Comparison of ENCODE assay signal across 27 mouse cellular contexts in genomic region chr14:50823240-50823639, GRCm38 (mm10). TPM values are rescaled to one million over a fixed set of nuclear protein-coding genes. Genes with fewer than 3 reads are reported as not detected.
DNase-seq lines count a peak whose midpoint lies in the region; ATAC-seq and TF ChIP-seq lines count a peak whose summit lies in the region.
"Had no signal": no experiment of that assay in that cellular context is flagged by ENCODE, and none has a peak within 500 bp of the region (broad histone marks: within the 10 kb centered on the region; RNA-seq: fewer than 3 reads in every experiment).

No protein-coding gene starts in this region.

- TF ChIP-seq RAD21 in MEL (IDR thresholded peaks at IDR 0.05; ENCODE audit: low read depth, low read length), result peak; percentile 39

- intact Hi-C loops in gastrocnemius, adult 2 months (cut with DNase I), result loop anchor here (10.0 kb wide), 1 partner anchor 58 kb away; no protein-coding TSS in a partner anchor
- intact Hi-C loops in gastrocnemius, postnatal 36 days (cut with DNase I), result no loop called here

- ATAC-seq in lung, embryonic 14.5 days (ENCODE audit: insufficient read depth), result no peak
- ATAC-seq: midbrain, embryonic 16.5 days had no signal

- H3K27ac ChIP-seq in gastrocnemius, adult 2 months, result no peak overlapping the region
- no peak overlapping the region for H3K27ac ChIP-seq in lung, embryonic 14.5 days (ENCODE audit: low read depth)
- no peak overlapping the region for H3K27ac ChIP-seq in MEL (ENCODE audit: control insufficient read depth, low read depth, low read length)
- H3K27ac ChIP-seq: embryonic facial prominence, embryonic 13.5 days; heart, embryonic 10.5 days; hindbrain, embryonic 14.5 days; limb, embryonic 15.5 days; lung, embryonic 15.5 days had no signal

- TF ChIP-seq POLR2A in MEL (IDR thresholded peaks at IDR 0.05; ENCODE audit: control insufficient read depth in 1 of 2, insufficient read depth in 1 of 2, low read depth in 1 of 2, low read length in 2 of 2, poor library complexity in 1 of 2), result no peak

- H3K4me2 ChIP-seq in lung, embryonic 14.5 days, result no peak overlapping the region
- H3K4me2 ChIP-seq: embryonic facial prominence, embryonic 13.5 days; hindbrain, embryonic 14.5 days; limb, embryonic 15.5 days; lung, embryonic 15.5 days had no signal

- no peak overlapping the region for H3K9ac ChIP-seq in lung, embryonic 14.5 days
- no peak overlapping the region for H3K9ac ChIP-seq in MEL (ENCODE audit: control insufficient read depth, low read depth, low read length, poor library complexity, severe bottlenecking)
- H3K9ac ChIP-seq: embryonic facial prominence, embryonic 13.5 days; hindbrain, embryonic 14.5 days; limb, embryonic 15.5 days; lung, embryonic 15.5 days had no signal

- no peak for DNase-seq in gastrocnemius, adult 2 months
- no peak for DNase-seq in gastrocnemius, postnatal 36 days
- peak; percentile 6 for DNase-seq in lung, embryonic 14.5 days
- DNase-seq in lung, postnatal 4 days, result no peak
- DNase-seq in MEL (ENCODE audit: low read depth, low spot score), result peak; percentile 68
- peak; percentile 50 for DNase-seq in naive thymus-derived CD4-positive, alpha-beta T cell, adult 2 months (ENCODE audit: low read depth)
- no peak for DNase-seq in heart, postnatal 4 days
- no peak for DNase-seq in yolk sac, embryonic 10.5 days (ENCODE audit: low spot score)
- DNase-seq: adrenal gland, postnatal 10 days; cerebellum, adult 8-10 months; heart, postnatal 14 days; kidney, adult 11 months; kidney, postnatal 36 days; right cerebral cortex, adult 18-20 months; thymus, postnatal 25 days had no signal

- no peaks in the 10 kb centered on the region for H3K27me3 ChIP-seq in lung, embryonic 14.5 days (ENCODE audit: insufficient read depth, low read length)
- no peaks in the 10 kb centered on the region for H3K27me3 ChIP-seq in MEL (ENCODE audit: control insufficient read depth in 1 of 2, insufficient read depth in 2 of 2, low read length in 2 of 2)
- H3K27me3 ChIP-seq: embryonic facial prominence, embryonic 13.5 days; limb, embryonic 15.5 days; lung, embryonic 15.5 days had no signal

- H3K4me1 ChIP-seq in lung, embryonic 14.5 days (ENCODE audit: insufficient read depth), result no peaks in the 10 kb centered on the region
- peaks cover 2 to 7% of the 10 kb centered on the region in 2 experiments; a peak in 2 of 4 replicates for H3K4me1 ChIP-seq in MEL (ENCODE audit: control insufficient read depth in 1 of 2, insufficient read depth in 2 of 2, low read length in 2 of 2)
- H3K4me1 ChIP-seq: embryonic facial prominence, embryonic 13.5 days; heart, embryonic 10.5 days; limb, embryonic 15.5 days; lung, embryonic 15.5 days had no signal

- no peak overlapping the region for H3K4me3 ChIP-seq in gastrocnemius, adult 2 months
- no peak overlapping the region for H3K4me3 ChIP-seq in lung, embryonic 14.5 days (ENCODE audit: low read depth, low read length)
- H3K4me3 ChIP-seq in MEL (ENCODE audit: control insufficient read depth in 1 of 2, insufficient read depth in 1 of 2, low read depth in 2 of 2, low read length in 2 of 2), result no peak overlapping the region
- H3K4me3 ChIP-seq: embryonic facial prominence, embryonic 13.5 days; heart, embryonic 10.5 days; limb, embryonic 15.5 days; lung, embryonic 15.5 days had no signal

- no peaks in the 10 kb centered on the region for H3K79me2 ChIP-seq in MEL (ENCODE audit: control insufficient read depth, insufficient read depth, low read length, poor library complexity)

- H3K9me3 ChIP-seq in lung, embryonic 14.5 days (ENCODE audit: low read depth, low read length), result no peaks in the 10 kb centered on the region
- H3K9me3 ChIP-seq in MEL (replicated peaks; ENCODE audit: insufficient read depth, low read length), result no peaks in the 10 kb centered on the region
- H3K9me3 ChIP-seq: embryonic facial prominence, embryonic 13.5 days; heart, embryonic 10.5 days; limb, embryonic 15.5 days; lung, embryonic 15.5 days had no signal

- TF ChIP-seq CTCF in gastrocnemius, adult 2 months (IDR thresholded peaks at IDR 0.05), result peak; percentile 18; the same call in 1 of the 2 replicates
- TF ChIP-seq CTCF in lung, embryonic 14.5 days (IDR thresholded peaks at IDR 0.05; ENCODE audit: low read depth), result 0 out of 2 replicates have a peak, but pooled peaks have one; percentile 20
- peak; percentile 37 to 51 (median 46); a peak in 5 of 6 replicates for TF ChIP-seq CTCF in MEL (IDR thresholded peaks at IDR 0.05 in 2 of 3, conservative IDR thresholded peaks at IDR 0.05 in 1 of 3; ENCODE audit: control insufficient read depth in 1 of 3, insufficient read depth in 1 of 3, low read depth in 2 of 3, low read length in 3 of 3, poor library complexity in 1 of 3, severe bottlenecking in 1 of 3)

- 83% methylated on average over 2 of the region's 2 CpGs for WGBS in lung, embryonic 14.5 days

- TF ChIP-seq EP300 in MEL (IDR thresholded peaks at IDR 0.05; ENCODE audit: low read depth in 1 of 2, low read length in 2 of 2), result no peak

- H3K36me3 ChIP-seq in lung, embryonic 14.5 days (ENCODE audit: insufficient read depth), result peaks cover 55% of the 10 kb centered on the region
- H3K36me3 ChIP-seq in MEL (ENCODE audit: control insufficient read depth in 1 of 2, insufficient read depth in 2 of 2, low read length in 2 of 2), result peaks cover 9 to 10% of the 10 kb centered on the region in 2 experiments; a peak in 3 of 4 replicates

TF ChIP-seq in MEL, 35 proteins besides CTCF, POLR2A, EP300 and RAD21:
- TF ChIP-seq ZC3H11A (IDR thresholded peaks at IDR 0.05; ENCODE audit: low read depth, low read length) (peak; percentile 10; the same call in 1 of the 2 replicates), USF1 (IDR thresholded peaks at IDR 0.05; ENCODE audit: low read depth, low read length) (no peak), POLR2AphosphoS2 (IDR thresholded peaks at IDR 0.05; ENCODE audit: low read length) (0 out of 2 replicates have a peak, but pooled peaks have one; percentile 32), TBP (IDR thresholded peaks at IDR 0.05; ENCODE audit: low read depth, low read length) (no peak), SMC3 (IDR thresholded peaks at IDR 0.05; ENCODE audit: low read depth, low read length) (peak; percentile 54), MAFK (IDR thresholded peaks at IDR 0.05; ENCODE audit: borderline replicate concordance, low read depth, low read length) (no peak), KAT2A (conservative IDR thresholded peaks at IDR 0.05; ENCODE audit: low read depth, low read length) (no peak)

RNA-seq across cellular contexts. Expression of gene Parp2, which starts 15.6 kb away (rescaled TPM):
- total RNA-seq in gastrocnemius, adult 2 months (2021), result 10 to 100 TPM; 10.2 TPM
- 10 to 100 TPM in 1 of 2 experiments, 1 to 10 TPM in 1; 8.0 to 10.2 TPM for total RNA-seq in gastrocnemius, postnatal 36 days (2021)
- polyA plus RNA-seq in lung, embryonic 14.5 days (2014; fragmentation: Nextera tagmentation; extraction: Ambion mirVana), result 71.0 and 74.7 TPM in 2 replicates
- 65.6 and 81.1 TPM in 2 replicates for total RNA-seq in MEL (2012; rRNA removed)
- polyA plus RNA-seq in MEL (2012; ENCODE audit: insufficient read depth in 1 of 2, insufficient read length in 2 of 2, low read depth in 1 of 2, low replicate concordance in 2 of 2, missing spikeins in 1 of 2), result 10 to 100 TPM in 1 of 2 experiments, not detected in 1; 83.2 TPM
- 10 to 100 TPM; 25.5 to 26.8 TPM for total RNA-seq in heart, postnatal 4 days (2021)

RNA-seq across cellular contexts. Expression of gene Ccnb1ip1, which starts 15.7 kb away (rescaled TPM):
- total RNA-seq in gastrocnemius, adult 2 months (2021), result not detected
- total RNA-seq in gastrocnemius, postnatal 36 days (2021), result under 1 TPM in 1 of 2 experiments, not detected in 1; 0.86 TPM
- not detected in 2 replicates for polyA plus RNA-seq in lung, embryonic 14.5 days (2014; fragmentation: Nextera tagmentation; extraction: Ambion mirVana)
- total RNA-seq in MEL (2012; rRNA removed), result 23.3 and 28.3 TPM in 2 replicates
- polyA plus RNA-seq in MEL (2012; ENCODE audit: insufficient read depth in 1 of 2, insufficient read length in 2 of 2, low read depth in 1 of 2, low replicate concordance in 2 of 2, missing spikeins in 1 of 2), result 10 to 100 TPM in 1 of 2 experiments, not detected in 1; 27.6 TPM
- under 1 TPM in 1 of 2 experiments, not detected in 1; 0.18 TPM for total RNA-seq in heart, postnatal 4 days (2021)
- total RNA-seq: gastrocnemius, adult 8-10 months; heart, postnatal 14 days; left cerebral cortex, postnatal 14 days; megakaryocyte, adult 5-6 weeks had no signal
- polyA plus RNA-seq: cortical plate, adult 2 months; embryonic facial prominence, embryonic 13.5 days; heart, embryonic 10.5 days; hindbrain, embryonic 14.5 days; limb, embryonic 15.5 days; lung, embryonic 15.5 days; midbrain, embryonic 16.5 days; small intestine, adult 2 months; stomach, embryonic 16.5 days had no signal

RNA-seq across cellular contexts. Expression of gene Ttc5, which starts 37.9 kb away (rescaled TPM):
- total RNA-seq in gastrocnemius, adult 2 months (2021), result 1 to 10 TPM; 6.2 to 6.4 TPM
- 1 to 10 TPM; 5.8 to 7.1 TPM for total RNA-seq in gastrocnemius, postnatal 36 days (2021)
- 68.3 and 68.6 TPM in 2 replicates for polyA plus RNA-seq in lung, embryonic 14.5 days (2014; fragmentation: Nextera tagmentation; extraction: Ambion mirVana)
- total RNA-seq in MEL (2012; rRNA removed), result 22.7 and 24.2 TPM in 2 replicates
- polyA plus RNA-seq in MEL (2012; ENCODE audit: insufficient read depth in 1 of 2, insufficient read length in 2 of 2, low read depth in 1 of 2, low replicate concordance in 2 of 2, missing spikeins in 1 of 2), result 10 to 100 TPM in 1 of 2 experiments, not detected in 1; 28.1 TPM
- 10 to 100 TPM; 30.7 to 31.2 TPM for total RNA-seq in heart, postnatal 4 days (2021)

RNA-seq across cellular contexts. Expression of gene Tep1, which starts 47.1 kb away (rescaled TPM):
- total RNA-seq in gastrocnemius, adult 2 months (2021), result 1 to 10 TPM; 6.6 to 9.5 TPM
- total RNA-seq in gastrocnemius, postnatal 36 days (2021), result 1 to 10 TPM; 6.6 to 8.8 TPM
- polyA plus RNA-seq in lung, embryonic 14.5 days (2014; fragmentation: Nextera tagmentation; extraction: Ambion mirVana), result 6.1 and 7.2 TPM in 2 replicates
- total RNA-seq in MEL (2012; rRNA removed), result 19.5 and 36.8 TPM in 2 replicates
- polyA plus RNA-seq in MEL (2012; ENCODE audit: insufficient read depth in 1 of 2, insufficient read length in 2 of 2, low read depth in 1 of 2, low replicate concordance in 2 of 2, missing spikeins in 1 of 2), result 10 to 100 TPM in 1 of 2 experiments, not detected in 1; 13.7 TPM
- total RNA-seq in heart, postnatal 4 days (2021), result 10 to 100 TPM in 1 of 2 experiments, 1 to 10 TPM in 1; 9.3 to 12.3 TPM

Comparison
In these comparisons a context has a peak if more than half of its experiments do, and no peak if none do; other contexts are left out.
1. DNase-seq: peak in lung, embryonic 14.5 days (single experiment), MEL (single experiment) and naive thymus-derived CD4-positive, alpha-beta T cell, adult 2 months (single experiment); none in gastrocnemius, adult 2 months (single experiment), gastrocnemius, postnatal 36 days (0 of 2), lung, postnatal 4 days (0 of 2), heart, postnatal 4 days (single experiment) and yolk sac, embryonic 10.5 days (single experiment).
2. RNA of gene Ccnb1ip1, which starts 15.7 kb away (total RNA-seq): 23.3 to 28.3 TPM in MEL; 0.86 TPM in gastrocnemius, postnatal 36 days, 0.18 TPM in heart, postnatal 4 days and not detected in gastrocnemius, adult 2 months; every median in the first group is over 10 times any median in the second.
3. Peak in every context shown above with its lines, with median percentiles within 50 percentile points of each other: CTCF ChIP-seq.